Mouse (Mus musculus): ENCODE results near the gene Slc22a13.

GRCm38 (mm10) chr9:119155826-119156225 lies 53.1 kb downstream of the Slc22a13 start:
- TF ChIP-seq GATA1 (IDR thresholded peaks at IDR 0.05; ENCODE audit: borderline replicate concordance, low read length): no peak
- TF ChIP-seq FLI1 (IDR thresholded peaks at IDR 0.05; ENCODE audit: low read length): no peak
